Mouse (Mus musculus): ENCODE results near the gene Immt. TPM values are rescaled to one million over a fixed set of nuclear protein-coding genes. Genes with fewer than 3 reads are reported as not detected.

The Immt gene
- 112 TPM for polyA plus RNA-seq (2017; shearing (Covaris generic))

DNA sequence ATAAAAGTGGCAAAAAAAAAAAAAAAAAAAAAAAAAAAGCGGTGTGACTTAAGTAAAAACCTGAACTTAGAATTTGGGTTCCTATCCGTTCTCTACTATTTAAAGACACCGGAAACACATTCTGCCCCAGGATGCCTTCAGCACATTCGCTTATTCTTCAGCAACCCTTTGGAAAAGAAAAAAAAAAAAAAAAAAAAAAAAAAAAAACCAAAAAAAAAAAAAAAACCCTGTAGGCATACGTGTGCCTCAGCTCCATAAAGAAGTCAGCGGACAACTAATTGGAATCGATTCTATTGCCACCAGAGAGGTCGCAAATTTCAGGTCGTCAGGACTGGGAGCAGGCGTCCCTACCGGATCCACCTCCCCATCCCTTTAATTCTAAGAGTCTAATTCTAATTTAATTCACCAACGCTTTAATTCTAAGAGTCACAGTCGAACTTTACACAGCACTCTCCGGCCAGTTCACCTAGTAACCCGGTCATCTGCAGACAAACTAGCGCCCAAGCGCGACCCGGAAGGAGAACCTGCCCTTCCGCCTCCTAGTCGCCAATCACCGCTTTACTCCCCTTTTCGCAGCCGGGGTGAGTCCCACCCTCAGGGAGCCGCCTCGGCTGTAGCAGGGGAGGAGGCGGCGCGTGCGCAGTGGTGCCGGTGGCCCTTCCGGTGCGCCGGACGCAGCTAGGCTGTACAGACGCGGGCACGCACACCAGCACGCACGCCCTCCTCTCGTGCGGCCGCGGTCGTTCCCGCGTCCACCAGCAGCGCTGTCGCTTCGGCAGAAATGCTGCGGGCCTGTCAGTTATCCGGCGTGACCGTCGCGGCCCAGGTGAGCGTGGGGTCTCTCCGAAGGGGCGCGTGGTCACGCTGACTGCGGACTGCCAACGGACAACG is at the start of gene Immt:
Gene Immt, plus strand, starts transcription at position 642 of the 891 bp plus-strand sequence.

DNA sequence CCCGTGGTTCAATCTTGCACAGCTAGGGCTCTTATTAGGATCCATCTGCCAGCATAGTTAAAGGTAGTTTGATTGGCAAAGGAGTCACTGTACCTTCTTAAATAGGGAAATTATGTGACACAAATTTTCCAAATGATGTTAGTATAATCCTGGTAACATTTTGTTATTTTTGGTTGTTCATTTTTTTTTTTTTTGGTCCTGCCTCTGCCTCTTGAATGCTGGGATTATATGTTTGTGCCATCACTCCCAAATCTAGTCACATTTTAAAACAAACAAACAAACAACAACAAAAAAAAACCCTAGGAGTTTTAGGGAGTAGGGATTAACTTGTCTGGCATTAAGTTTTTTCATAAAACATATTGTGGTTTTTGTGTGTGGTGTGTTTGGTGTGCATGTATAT is 4.3 kb upstream of the Immt start, which contains the start of gene Mrpl35:
Gene Mrpl35, minus strand, starts transcription at position 101 of the 400 bp plus-strand sequence.

DNA sequence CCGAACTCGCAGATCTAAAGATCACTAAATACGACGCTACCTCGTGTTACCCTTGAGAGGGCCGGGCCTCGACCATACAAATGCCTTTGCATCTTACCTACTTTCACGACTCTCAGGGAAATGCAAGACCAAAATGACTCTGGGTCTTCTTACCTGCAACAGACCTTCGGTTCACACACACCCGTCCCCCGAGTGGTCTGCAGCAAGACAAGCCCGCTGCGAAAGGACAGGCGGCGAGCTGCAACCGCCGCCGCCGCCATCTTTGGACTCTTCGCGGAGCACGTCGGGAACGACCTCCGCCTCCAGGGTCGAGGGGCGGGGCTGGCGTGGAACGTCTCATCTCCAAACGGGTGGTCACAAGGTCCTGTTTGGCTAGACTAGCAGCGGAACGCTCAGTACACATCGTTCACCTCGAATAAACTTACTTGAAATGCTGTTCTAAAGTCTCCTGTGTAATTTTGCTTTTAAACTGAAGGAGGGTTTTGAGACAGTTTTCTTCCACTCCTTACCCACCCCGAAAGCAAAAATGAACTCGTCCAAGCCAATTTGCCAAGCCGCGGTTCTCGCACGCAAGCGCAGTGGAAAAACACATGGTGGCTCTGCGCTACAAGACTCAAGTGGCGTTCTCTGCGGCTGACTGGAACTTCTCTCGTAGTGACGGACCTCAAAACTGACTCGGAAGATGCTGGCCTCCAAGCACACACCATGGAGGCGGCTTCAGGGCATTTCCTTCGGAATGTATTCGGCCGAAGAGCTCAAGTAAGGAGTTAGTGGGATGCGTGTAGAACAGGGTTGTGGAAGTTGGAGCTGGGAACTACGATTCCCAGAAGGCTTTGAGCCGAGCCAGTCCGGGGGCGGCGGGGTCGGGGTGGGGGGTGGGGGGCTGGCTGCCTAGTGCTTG is 77.6 kb downstream of the Immt start, which contains the start of the genes Ptcd3 and Polr1a:
Gene Ptcd3, minus strand, starts transcription at position 270 of the 901 bp plus-strand sequence.
Gene Polr1a, plus strand, starts transcription at position 573 of the 901 bp plus-strand sequence.

Other genes with a start within 250 kb of the Immt start
- 83.8 TPM for gene Kdm3a, start 198.3 kb upstream of the Immt start, polyA plus RNA-seq (2017; shearing (Covaris generic))
- 0.20 TPM for gene Reep1, start 123.8 kb upstream of the Immt start, polyA plus RNA-seq (2017; shearing (Covaris generic))
- gene Mrpl35, start 4.4 kb upstream of the Immt start, polyA plus RNA-seq (2017; shearing (Covaris generic)) = 41.5 TPM
- 80.5 TPM for gene Ptcd3, start 77.4 kb downstream of the Immt start, polyA plus RNA-seq (2017; shearing (Covaris generic))
- 32.3 TPM for gene Polr1a, start 77.7 kb downstream of the Immt start, polyA plus RNA-seq (2017; shearing (Covaris generic))

Data from CD4-positive, CD25-positive, alpha-beta regulatory T cell (primary cell).